Mouse (Mus musculus) right cerebral cortex, postnatal 4 days (tissue): ENCODE data around the gene Lyzl4.
"Not testable (repeated sequence)": the region's sequence is repeated elsewhere in the genome, so short reads cannot be mapped to it uniquely, and the experiment has no call there.

Experiments
- DNase-seq: peaks from one replicate; pipeline ENCODE4 v3.0.0-alpha.2; 2022

Gene Lyzl4

DNA sequence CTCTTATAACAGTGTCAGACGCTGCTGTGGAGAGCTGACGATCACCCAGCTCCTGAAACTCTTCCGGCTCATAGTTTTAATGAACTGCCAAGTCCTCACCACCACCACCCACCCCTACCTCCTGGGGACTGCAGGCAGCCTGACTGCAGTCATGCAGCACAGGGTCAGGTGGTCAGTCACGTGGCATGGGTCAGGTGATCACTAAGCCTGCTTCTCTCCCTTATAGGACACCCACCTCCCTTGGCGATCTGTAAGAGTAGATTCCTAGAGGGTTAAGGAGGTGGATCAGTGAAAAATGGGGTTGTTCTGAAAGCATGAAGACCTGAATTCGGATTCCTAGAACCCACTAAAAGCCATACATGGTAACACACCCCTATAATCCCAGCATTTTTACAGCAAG is 42.3 kb downstream of the Lyzl4 start:
- DNase-seq, result no peak

- no peak for DNase-seq
Observed at GRCm38 (mm10) chr9:121598106-121598505, 43.8 kb downstream of the Lyzl4 start.

DNA sequence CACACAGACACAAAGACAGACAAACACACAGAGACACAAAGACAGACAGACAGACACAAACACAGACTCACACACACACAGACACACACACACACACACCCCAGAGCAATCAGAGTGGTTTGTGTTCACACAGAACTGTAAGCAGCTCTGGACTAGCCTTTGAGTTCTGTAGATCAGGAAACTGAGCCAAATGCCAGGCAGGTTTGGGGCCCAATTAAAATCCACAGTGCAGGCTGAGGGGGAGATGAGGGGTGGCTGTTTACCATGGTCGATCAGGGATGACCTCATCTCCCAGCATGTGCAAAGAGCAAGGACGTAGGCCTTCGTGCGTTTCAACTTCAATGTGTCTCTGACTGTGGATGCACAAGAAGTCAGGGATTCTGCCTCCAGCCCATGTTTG is 47.1 kb downstream of the Lyzl4 start:
- DNase-seq, result no peak

GRCm38 (mm10) chr9:121593768-121594167 is 48.1 kb downstream of the Lyzl4 start:
- DNase-seq, result not testable (repeated sequence)

GRCm38 (mm10) chr9:121592948-121593550 is 48.8 kb downstream of the Lyzl4 start:
- DNase-seq, result no peak

GRCm38 (mm10) chr9:121589533-121589932 is 52.4 kb downstream of the Lyzl4 start:
- DNase-seq, result no peak

GRCm38 (mm10) chr9:121574380-121574779 is 67.5 kb downstream of the Lyzl4 start:
- no peak for DNase-seq

DNA sequence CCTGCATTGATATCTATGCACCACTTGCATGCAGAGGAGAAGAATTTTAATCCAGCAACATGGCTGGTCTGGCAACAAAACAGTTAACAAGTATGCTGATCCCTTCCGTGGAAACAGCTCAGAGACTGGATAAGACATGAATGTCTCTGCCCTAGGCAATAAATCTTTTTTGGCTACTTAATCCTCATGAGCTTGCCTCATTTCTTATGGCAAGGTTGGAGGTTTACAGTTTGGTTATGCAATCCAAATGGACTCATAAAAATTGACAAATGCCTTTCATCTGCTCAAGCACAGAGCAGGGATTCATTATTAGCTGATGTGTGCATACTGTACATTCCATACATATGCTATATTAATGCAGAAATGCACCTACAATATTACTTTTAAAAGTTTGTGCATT is 73.4 kb downstream of the Lyzl4 start:
- no peak for DNase-seq

- no peak for DNase-seq
Observed at GRCm38 (mm10) chr9:121566387-121566786, 75.5 kb downstream of the Lyzl4 start.

GRCm38 (mm10) chr9:121563276-121563675 is 78.6 kb downstream of the Lyzl4 start:
- DNase-seq, result no peak

DNA sequence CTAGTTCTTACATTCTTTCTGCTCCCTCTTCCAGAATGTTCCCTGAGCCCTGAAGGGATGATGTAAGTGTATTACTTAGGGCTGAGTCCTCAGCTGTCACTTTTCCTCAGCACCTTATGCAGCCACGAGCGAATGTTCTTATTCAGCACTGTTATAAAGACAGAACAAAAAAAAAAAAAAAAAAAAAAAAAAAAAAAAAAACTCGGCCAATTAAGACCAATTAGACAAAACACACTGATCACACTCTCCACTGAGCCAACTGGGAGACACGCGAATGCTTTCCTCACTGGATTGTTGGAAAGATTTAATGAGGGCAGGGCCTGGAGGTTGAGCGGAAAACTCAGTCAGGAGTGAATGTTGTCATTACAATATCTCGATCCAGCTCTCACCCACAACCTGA is 81.4 kb downstream of the Lyzl4 start:
- DNase-seq, result no peak

- DNase-seq, result no peak
Observed at GRCm38 (mm10) chr9:121558167-121558566, 83.7 kb downstream of the Lyzl4 start.

- no peak for DNase-seq
Observed at GRCm38 (mm10) chr9:121556913-121557312, 85.0 kb downstream of the Lyzl4 start.

DNA sequence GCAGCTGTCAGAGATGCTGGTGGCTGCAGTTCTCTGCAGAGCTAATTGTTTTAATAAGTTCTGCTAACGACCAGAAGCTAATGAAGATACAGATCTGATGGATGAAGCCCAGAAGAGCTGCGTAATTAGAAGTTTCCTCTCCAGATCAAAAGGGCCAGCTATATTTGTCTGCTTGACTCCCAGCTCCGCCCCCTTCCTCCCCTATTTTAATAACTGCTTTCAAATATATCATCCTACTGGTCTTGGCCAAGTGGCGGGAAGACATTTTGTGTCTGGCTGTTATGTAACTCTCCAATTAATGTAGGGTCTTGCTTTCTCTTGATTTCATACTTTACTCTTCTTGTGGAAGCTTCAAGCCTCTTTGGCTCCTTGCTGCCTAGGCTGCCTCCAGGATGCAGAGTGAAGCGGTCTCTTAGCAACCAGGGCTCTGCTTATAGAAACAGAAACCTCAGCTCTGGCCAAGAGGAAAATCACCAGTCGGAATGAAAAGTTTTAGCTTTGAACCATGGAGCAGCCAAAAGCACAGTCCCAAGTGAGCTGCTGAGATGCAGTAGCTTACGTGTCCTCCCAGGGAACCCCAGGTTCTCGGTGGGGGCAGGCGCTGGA is 86.4 kb downstream of the Lyzl4 start:
- DNase-seq, result peak; percentile 23

GRCm38 (mm10) chr9:121553643-121554042 is 88.3 kb downstream of the Lyzl4 start:
- no peak for DNase-seq

GRCm38 (mm10) chr9:121550327-121550771 is 91.5 kb downstream of the Lyzl4 start:
- DNase-seq, result no peak

DNA sequence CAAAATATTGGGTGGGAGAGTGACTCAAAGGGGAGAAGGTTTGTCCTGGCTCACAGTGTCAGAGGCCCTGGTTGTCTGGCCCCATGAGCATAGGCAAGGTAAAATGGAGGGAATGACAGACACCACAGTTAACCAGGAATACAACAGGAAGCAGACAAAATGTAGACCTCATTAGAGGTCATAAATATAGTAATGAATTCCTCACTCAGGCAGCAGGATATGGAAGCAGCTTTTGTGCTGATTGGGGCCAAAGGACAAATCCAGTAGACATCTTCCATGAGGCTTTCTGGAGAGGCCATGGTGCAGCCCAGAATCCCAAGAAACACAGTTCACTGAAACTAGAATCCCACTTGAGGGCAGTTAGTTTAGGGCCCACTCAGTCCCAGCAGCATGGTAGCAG is 92.5 kb downstream of the Lyzl4 start:
- DNase-seq, result no peak

DNA sequence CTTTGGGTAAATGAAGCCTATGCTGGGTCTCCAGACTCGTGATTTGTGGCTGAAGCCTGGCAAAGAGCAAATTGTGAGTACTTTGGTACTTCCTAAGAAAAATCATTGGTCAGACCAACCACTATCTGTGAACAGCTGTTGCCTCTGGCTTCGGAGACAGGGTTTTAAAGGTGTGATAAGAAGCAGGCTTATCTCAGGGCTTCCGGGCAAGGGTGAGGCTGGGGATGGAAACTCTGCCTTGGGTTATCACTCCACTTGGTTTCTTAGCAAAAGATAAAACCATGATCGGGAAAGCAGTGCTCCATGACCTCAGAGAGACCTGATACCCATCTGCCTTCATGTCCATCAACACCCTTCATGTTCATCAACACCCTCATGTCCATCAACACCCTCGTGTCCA is 92.9 kb downstream of the Lyzl4 start:
- DNase-seq, result no peak

DNA sequence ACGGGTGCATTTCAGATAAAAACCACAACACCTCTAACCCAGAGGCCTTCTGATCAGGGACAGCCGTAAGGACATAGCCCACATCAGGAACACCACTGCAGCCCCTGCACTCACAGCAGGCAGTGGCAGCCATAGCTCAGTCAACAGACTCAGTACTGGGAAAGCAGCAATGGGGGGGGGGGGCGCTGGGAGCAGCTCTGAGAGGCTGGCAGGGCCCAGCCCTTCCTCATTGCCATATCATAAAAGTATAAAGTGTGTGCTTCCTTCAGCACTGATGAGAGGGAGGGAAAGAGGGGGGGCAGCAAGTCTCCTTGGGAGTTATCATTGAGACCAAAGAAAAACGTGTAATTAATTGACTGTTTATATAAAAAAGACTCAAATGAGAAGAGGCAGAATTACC is 94.5 kb downstream of the Lyzl4 start:
- DNase-seq, result no peak

- no peak for DNase-seq
Observed at GRCm38 (mm10) chr9:121541530-121541929, 100.4 kb downstream of the Lyzl4 start.

- no peak for DNase-seq
Observed at GRCm38 (mm10) chr9:121532626-121533025, 109.3 kb downstream of the Lyzl4 start.

- DNase-seq, result no peak
Observed at GRCm38 (mm10) chr9:121528605-121529357, 113.1 kb downstream of the Lyzl4 start.
